Mouse (Mus musculus): Measurements from ENCODE around the gene Slc29a2.

Slc29a2 gene

DNA sequence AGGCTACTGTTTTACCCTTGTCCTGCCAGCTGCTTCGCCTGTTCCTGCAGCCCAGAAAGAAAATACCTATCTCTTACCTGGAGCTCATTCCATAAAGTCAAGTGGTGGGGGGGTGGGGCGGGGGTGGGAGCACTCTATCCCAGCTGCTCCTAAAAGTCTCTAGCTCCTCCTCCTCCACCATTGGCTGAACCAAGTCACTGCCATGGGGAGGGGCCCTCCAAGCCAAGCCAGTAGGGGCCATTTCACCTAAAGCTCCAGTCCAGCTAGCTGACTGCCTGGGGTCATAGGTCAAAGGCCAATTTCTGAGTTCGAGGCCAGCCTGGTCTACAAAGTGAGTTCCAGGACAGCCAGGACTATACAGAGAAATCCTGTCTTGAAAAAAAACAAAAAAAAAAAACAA is 9.0 kb downstream of the Slc29a2 start:
- no peak for DNase-seq (ENCODE audit: low spot score)

DNA sequence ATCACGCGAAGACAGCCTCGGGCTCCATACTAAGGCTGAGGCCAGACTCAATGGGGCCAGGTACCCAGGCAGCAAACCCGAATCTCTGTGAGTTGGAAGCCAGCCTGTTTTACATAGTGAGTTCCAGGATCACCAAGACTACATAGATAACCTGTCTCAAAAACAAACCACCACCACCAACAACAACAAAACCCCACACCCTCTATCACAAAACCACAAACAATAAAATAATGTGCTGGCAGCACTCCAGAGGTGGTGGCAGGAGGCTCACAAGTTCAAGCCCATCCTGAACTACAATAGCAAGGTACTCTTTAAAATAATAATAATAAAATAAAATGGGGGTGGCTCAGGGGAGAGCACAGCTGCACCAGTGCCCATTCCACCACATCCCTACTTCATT is 12.9 kb downstream of the Slc29a2 start:
- no peak for DNase-seq (ENCODE audit: low spot score)

DNA sequence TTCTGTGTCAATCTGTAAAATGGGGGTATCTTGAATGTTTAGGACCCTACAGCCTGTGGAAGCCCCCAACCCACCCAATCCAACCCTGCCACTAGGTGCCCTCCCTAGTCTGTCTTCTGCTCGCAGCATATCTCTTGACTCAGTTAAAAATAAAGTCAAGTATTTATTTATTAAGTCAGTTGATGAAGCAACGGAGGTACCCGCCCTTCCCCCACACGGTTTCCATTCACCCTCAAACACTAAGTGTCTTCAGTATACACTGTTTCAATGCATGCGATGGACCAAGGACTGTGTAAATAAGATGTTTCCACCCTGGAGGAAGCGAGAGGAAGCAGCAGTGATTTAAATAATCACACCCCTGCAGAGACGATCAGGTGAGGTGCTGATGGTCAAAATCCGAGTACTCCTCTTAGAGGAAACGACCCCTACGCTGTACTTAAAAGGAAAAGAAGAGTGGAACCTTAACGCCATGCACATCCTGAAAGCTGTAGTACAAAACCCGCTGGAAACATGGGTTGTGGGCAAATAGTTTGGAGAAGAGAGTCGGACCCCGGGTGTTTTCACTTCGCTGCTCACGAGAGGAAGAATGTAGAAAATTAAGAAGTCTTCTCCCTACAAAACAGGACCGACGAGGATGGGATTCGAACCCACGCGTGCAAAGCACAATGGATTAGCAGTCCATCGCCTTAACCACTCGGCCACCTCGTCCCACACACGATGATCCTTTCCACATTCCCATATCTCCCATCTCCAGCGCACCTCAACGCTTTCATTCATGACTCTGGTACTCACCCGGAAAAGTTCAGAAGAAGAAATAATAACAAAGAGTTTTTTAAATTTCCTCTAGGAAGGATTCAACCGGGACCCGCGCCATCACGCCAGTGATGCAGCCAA is 14.3 kb downstream of the Slc29a2 start:
- no peak for DNase-seq (ENCODE audit: low spot score)

DNA sequence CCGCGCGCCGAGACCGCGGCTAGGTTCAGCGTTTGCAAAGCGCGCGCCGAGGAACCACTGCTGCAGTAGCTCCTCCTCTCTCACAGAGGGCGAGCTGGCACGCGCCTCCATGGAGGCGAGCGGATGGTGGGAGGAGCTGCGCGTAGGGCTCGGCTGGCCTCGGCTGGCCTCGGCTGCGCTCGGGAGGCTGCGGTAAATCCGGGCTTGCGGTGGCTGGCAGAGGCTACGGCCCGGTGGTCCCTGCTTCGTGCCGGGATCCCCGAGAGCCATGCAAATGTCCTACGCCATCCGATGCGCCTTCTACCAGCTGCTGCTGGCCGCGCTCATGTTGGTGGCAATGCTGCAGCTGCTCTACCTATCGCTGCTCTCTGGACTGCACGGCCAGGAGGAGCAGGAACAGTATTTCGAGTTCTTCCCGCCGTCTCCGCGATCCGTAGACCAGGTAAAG is 15.1 kb downstream of the Slc29a2 start, which contains the start of the genes B4gat1 and AC124502.3:
Gene B4gat1 (plus strand): TSS at position 118 of the 448 bp plus-strand sequence.
Gene AC124502.3 (plus strand): TSS at position 183 of the 448 bp plus-strand sequence.
- DNase-seq (ENCODE audit: low spot score): no peak

DNA sequence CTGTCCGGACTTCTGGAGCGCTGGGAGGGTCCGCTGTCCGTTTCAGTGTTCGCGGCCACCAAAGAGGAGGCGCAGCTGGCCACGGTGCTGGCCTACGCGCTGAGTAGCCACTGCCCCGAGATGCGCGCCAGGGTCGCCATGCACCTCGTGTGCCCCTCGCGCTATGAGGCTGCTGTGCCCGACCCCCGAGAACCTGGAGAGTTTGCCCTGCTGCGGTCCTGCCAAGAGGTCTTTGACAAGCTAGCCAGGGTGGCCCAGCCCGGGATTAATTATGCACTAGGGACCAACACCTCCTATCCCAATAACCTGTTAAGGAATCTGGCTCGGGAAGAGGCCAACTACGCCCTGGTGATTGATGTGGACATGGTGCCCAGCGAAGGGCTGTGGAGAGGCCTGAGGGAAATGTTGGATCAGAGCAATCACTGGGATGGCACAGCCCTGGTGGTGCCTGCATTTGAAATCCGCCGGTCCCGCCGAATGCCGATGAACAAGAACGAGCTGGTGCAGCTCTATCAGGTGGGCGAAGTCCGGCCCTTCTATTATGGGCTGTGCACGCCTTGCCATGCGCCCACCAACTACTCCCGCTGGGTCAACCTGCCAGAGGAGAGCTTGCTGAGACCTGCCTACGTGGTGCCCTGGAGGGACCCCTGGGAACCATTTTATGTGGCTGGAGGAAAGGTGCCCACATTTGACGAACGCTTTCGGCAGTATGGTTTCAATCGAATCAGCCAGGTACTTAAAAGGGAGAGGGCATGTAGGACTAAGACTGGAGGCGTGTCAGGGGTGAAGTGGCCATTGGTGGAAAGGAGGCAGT is 15.8 kb downstream of the Slc29a2 start:
- no peak for DNase-seq (ENCODE audit: low spot score)

DNA sequence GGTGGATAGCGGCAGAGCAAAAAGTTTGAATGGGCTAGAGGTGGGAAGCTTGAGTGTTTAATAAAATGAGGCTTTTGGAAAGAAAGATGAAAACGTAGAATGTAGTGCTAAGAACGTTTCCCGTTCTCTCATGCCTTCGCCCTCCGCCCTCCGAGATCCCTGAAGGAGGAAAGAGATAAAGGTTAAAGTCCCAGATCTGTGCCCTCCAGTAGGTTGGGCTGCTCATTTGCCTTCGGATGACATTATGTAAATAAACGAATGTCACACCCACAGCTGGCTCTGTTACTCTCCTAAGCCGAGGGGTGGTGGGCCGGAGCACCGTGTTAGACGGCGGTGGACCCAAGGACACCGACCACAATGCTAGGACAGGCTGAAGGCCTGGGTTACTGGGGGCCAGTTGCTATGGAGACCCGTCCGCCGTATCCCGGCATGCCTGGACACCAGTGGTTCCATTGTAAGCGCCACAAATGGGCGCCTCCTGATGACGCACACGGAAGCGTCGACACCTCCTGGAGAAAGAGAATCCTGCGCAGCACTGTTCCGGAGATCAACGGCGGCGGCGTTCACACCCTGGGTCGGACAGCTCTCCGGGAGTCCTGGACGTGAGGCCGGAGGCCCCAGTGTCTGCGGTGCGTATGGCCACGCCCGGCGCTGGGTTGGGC is 17.3 kb downstream of the Slc29a2 start, which contains the start of gene Brms1:
Gene Brms1 (plus strand): TSS at position 493 of the 662 bp plus-strand sequence.
- peak; percentile 77 for DNase-seq (ENCODE audit: low spot score)

DNA sequence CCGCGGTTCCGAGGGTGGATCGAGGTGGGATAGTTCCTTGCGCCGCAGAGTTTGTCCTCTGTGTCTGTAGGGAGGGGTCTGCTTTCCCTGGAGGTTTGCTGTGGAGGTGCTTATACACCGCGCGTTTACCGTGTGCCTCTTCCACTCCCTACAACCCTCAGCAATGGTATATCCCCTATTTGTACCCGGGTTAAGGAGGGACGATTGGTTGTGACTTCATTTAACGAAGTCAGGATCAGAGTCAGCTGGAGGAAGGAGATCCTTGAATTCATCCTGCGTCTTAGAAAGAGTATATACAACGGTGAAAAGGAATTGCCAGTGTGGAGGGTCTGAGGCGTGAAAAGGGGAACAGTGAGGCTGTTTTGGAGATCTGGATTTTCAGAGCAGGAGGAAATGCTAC is 17.9 kb downstream of the Slc29a2 start:
- no peak for DNase-seq (ENCODE audit: low spot score)

DNA sequence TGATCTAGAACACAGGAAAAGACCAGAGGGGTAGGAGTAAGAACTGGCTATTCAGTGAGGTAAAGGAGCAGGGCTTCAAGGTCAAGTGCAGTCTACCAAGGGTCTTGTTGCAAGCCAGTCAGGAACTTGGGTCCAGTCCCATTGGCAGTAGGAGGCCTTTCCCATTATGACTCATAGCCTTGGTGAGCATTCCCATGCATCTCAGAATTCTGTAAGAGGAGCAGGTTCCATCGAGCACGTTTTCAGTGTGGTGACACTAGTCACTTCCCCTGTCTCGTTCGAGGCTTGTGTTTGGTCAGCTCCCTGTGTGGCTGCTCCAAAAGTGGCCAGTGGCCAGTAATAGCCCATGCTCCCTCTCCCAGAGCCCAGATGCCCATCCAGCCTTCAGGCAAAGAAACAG is 21.9 kb downstream of the Slc29a2 start:
- no peak for DNase-seq (ENCODE audit: low spot score)

DNA sequence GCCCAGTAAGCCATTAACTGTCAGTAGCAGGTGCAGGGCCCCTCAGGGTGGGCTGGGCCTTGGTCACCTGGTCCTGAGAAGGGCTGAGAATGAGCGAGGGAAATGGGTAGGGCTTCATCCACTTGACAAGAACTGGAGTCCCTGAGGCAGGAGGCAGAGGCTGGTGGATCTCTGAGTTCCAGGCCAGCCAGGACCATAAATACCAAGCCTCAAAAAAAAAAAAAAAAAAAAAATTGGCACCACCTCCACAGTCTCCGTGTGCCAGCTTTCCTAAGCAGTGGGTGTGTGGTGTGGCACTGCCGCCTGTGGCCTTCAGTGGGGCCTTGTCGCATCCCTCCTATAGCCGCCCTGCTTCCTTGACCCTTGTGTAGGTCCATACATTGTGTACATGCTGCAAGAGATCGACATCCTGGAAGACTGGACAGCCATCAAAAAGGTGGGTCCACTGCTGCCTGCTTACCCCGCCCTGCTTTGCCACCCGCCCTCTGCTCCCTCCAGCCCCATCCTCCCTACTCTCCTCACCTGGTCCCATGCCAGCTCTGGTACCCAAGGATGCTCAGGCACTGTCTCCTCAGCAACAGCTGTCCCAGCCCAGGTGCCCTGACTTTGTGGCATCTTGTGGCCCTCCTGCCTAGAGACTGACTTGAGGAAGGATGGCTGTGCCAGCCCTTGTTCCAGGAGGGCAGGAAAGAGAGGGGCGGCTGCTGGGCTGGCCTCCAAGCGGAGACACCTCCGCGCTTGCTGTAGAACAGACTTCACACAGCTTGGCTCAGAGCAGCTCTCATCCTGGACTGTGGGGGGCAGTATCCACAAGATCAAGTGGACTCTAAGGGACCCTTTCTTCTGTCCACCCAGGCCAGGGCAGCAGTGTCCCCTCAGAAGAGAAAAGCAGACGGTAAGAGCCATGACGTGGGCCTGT is 24.7 kb downstream of the Slc29a2 start:
- no peak for DNase-seq (ENCODE audit: low spot score)

DNA sequence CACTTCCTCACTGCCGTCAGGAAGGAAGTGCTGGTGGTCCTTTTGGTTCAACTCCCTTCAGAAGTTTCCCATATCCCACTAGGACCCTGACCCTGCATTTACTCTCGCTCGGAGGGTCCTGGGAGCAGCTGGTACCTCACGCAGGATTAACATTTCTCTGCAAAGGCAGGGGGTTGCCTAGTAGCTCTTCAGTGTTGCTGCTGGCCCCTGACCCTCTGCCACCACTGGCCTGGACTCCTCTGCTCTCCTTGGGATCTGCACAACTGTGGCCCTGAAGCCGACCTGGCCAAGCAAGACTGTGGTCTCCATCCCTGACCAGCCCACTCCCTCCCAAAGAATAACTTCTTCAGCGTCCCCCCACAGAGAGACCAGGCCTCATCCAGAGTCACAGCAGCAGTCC is 25.7 kb downstream of the Slc29a2 start:
- DNase-seq (ENCODE audit: low spot score): no peak

DNA sequence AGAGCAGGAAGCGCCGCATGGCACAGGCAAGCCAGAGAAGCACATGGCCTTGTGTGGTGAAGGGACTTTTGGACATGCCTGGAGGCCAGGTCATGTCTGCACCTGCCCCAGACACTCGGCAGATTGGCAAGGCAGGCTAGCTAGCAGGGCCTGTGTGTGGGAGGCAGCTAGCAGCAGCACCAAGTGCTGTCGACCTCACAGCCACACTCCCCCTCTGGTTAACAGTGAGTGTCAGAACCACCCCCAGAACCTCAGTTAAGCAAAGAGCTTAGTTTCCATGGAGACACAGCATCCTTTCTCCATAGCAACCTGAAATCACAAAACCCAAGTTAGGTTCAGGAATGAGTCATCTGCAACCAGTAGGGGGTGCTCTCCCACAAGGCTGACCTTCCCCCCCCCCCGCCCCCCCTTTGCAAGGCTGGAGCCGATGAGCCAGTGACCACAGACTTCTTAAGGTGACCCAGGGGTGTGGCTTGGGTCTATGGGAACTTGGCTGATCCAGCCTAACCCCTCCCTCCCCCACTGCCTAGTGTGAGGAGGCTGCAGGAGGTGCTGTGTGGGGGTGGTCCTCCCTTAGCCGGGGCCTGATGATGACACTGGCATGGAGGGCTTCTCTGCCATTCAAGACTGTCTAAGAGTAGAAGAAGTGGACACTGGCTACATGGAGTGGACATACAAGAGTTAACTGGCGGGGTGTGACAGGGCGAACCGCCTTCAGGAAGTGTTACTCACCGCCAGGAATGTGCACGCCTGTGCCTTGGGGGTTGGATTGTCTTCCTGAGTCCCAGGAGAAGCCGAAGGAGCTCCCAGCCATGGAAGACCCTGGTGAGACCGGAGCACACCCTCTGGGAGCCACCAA is 26.6 kb downstream of the Slc29a2 start, which contains the start of gene Rin1:
Gene Rin1 (plus strand): TSS at position 435 of the 859 bp plus-strand sequence.
- no peak for DNase-seq (ENCODE audit: low spot score)

DNA sequence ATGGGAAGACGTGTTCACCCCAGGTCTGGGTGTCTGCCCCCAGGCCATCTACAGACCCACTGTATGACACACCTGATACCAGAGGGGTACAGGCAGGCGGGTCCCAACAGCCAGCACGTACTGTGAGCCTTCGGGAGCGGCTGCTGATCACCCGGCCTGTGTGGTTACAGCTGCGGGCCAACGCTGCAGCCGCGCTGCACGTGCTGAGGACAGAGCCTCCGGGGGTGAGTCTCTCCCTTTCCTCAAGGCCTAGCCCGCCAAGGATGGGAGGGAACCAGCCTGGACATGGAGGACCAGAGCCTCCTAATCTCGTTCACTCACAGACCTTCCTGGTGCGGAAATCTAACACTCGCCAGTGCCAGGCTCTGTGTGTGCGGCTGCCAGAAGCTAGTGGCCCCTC is 27.4 kb downstream of the Slc29a2 start:
- DNase-seq (ENCODE audit: low spot score): no peak

DNA sequence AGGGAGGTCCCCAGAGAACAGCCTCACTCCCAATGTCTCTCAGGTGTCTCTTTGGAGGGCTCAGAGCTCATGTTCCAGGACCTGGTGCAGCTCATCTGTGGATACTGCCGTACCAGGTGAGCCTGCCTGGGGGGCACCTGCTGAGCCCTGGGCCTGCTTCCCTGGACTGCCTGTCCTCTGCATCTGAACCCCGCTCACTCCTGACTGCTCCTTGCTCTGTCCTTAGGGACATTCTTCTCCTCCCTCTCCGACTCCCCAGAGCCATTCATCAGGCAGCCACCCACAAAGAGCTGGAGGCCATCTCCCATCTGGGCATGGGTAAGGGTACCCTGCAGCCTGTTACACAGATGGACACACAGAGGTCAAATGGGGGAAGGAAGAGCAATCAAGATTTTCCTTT is 27.9 kb downstream of the Slc29a2 start:
- DNase-seq (ENCODE audit: low spot score): no peak

DNA sequence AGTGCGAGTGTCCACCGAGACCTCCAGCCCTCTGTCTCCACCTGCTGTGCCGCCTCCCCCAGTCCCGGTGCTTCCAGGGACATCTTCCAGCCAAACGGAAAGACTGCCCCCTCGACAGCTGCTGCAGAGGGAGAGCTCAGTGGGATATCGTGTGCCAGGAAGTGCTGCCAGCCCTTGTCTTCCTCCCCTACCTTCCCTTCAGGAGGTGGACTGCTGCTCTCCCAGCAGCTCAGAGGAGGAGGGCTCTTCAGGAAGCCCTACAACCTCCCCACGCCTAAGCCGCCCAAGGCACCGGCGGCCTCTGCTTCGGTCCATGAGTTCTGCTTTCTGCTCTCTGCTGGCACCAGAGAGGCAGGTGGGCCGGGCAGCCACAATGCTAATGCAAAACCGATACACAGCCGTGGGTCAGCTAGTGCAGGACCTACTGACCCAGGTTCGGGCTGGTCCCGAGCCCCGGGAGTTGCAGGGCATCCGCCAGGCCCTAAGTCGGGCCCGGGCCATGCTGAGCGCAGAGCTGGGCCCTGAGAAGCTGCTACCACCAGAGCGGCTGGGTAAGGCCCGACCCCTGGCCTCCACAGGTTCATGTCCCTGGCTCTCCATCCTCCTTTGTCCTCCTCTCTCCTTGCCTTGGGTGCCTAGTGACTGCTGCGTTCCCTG is 28.6 kb downstream of the Slc29a2 start:
- DNase-seq (ENCODE audit: low spot score): no peak

DNA sequence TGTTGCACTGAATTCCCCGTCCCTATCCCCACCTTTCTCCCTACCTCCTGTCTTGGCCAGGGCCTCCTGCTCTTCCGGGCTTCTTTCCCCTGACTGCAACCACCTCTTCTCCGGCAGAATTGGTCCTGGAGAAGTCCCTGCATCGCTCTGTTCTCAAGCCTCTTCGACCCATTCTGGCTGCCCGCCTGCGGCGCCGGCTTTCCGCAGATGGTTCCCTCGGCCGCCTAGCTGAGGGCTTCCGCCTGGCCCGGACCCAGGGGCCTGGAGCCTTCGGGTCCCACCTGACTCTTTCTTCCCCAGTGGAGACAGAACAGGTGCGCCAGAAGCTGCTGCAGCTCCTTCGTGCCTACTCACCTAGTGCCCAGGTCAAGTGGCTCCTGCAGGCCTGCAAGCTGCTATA is 29.2 kb downstream of the Slc29a2 start:
- no peak for DNase-seq (ENCODE audit: low spot score)

DNA sequence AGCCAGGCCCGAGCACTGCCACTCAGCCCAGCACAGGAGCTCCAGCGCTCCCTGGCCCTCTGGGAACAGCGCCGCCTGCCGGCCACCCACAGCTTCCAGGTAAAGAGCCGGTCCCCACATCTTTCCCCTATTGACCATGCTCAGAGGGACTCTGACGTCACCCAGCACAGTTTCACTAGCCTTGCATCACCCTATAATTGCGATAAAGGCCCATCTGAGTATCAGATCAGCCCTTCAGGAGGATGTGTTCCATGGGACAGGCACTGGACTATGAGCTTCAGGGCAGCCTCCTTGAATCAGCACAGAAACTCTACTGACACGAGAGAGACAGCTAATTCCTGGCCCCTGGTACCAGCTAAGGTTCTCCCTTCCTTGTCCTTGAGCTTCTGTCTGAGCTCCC is 30.2 kb downstream of the Slc29a2 start:
- no peak for DNase-seq (ENCODE audit: low spot score)

DNA sequence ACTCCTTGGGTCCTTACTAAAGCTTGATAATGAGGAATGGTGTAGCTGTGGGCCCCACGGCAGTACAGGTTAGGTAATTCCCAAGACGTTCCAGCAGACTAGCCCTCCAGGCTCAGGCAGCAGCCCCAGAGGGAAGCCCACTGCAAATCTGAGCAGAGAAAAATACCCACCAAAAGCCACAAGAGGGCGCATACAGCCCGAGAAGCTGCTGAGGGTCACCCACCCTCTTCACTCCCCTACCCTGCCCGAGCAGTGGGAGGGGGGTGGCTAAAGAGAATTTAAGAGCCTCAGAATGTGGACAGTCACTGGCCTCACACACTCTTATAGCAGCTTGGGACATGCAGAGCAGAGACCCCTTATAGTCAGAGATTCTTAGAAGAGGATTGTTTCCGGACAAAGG is 32.6 kb downstream of the Slc29a2 start:
- no peak for DNase-seq (ENCODE audit: low spot score)

DNA sequence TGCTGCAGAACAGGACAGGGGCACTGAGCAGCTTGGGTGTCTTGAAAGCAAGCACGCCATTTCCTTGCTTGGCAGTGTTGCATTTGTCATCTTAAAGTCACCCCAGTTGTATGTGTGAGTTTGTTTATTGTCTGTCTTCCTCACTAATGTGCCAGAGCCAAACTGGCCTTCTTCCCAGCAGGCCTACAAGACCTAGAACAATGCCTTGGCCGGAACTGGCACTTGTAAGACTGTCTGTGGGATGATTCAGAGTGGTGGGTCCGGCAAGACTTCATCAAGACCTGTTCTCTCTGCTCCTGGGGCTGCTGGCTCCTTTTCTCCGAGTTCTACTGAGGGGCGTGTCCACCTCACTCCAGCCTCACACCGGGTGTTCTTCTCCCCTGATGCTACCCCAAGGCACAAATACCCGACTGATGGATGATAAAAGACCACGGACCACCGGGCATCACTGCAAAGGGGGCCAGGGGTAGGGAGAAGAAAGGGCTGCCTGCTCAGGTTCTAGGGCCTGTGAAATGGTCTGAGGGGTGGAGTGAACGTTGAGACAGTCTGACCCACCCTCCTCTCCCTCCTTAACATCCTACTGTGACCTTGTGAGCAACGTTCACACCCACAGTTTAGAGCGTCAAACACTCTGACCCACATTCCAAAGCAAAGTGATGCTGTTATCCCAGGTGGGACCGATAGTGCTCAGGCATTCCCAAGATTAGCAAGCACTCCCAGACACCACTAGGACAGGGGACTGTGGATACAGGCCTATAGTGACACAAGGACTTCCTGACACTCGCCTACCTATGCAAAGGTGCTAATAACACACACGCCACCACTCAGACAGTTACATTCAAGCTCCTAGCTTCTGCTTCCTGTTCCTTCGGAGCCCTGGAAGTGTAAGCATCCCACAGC is 34.5 kb downstream of the Slc29a2 start:
- DNase-seq (ENCODE audit: low spot score): no peak
